In the genomic region with DNA sequence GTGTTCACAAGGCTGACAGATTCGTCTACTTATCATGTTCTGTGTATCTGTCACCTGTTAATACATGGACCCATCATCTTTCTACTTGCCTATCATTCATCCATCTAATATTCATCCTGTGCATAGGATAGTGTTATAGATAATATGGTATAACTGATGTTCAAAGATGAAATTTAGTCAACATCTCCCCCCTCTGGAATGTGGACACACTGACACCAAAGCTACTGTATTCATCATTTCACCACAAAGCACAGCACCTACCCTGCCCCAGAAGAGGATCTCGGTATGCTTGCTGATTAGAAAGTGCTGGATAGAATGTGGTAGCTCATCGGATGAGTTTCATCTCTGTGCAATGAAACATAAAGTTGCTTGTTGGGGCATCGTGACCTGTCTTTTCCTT, we compare ENCODE assay signal across 30 mouse cellular contexts.
DNase-seq lines count a peak whose midpoint lies in the region; ATAC-seq and TF ChIP-seq lines count a peak whose summit lies in the region.
"Had no signal": no experiment of that assay in that cellular context is flagged by ENCODE, and none has a peak within 500 bp of the region (broad histone marks: within the 10 kb centered on the region; RNA-seq: fewer than 3 reads in every experiment).

No protein-coding gene starts in this region.

- WGBS in hindbrain, postnatal 0 days = 60% methylated on average over 4 of the region's 4 CpGs
- 81% methylated on average over 4 of the region's 4 CpGs for WGBS in hindbrain, embryonic 14.5 days
- WGBS in midbrain, embryonic 11.5 days = 81% methylated on average over 4 of the region's 4 CpGs
- WGBS in midbrain, embryonic 13.5 days = 84% methylated on average over 4 of the region's 4 CpGs
- 79% methylated on average over 4 of the region's 4 CpGs for WGBS in stomach, postnatal 0 days

- no peak overlapping the region for H3K4me2 ChIP-seq in hindbrain, postnatal 0 days (ENCODE audit: low read depth, low read length)
- H3K4me2 ChIP-seq in hindbrain, embryonic 14.5 days (replicated peaks) = no peak overlapping the region
- no peak overlapping the region for H3K4me2 ChIP-seq in midbrain, embryonic 11.5 days
- H3K4me2 ChIP-seq in midbrain, embryonic 13.5 days (replicated peaks) = no peak overlapping the region
- no peak overlapping the region for H3K4me2 ChIP-seq in stomach, postnatal 0 days (replicated peaks; ENCODE audit: low read depth)
- H3K4me2 ChIP-seq: embryonic facial prominence, embryonic 15.5 days; forebrain, embryonic 15.5 days; heart, embryonic 12.5 days; intestine, embryonic 15.5 days; neural tube, embryonic 13.5 days; stomach, embryonic 15.5 days had no signal

- no peak overlapping the region for H3K9ac ChIP-seq in hindbrain, postnatal 0 days (replicated peaks; ENCODE audit: low read length)
- H3K9ac ChIP-seq in hindbrain, embryonic 14.5 days = no peak overlapping the region
- no peak overlapping the region for H3K9ac ChIP-seq in midbrain, embryonic 11.5 days (ENCODE audit: low read length)
- H3K9ac ChIP-seq in midbrain, embryonic 13.5 days (replicated peaks) = no peak overlapping the region
- no peak overlapping the region for H3K9ac ChIP-seq in stomach, postnatal 0 days (ENCODE audit: low read length)
- H3K9ac ChIP-seq: embryonic facial prominence, embryonic 15.5 days; forebrain, embryonic 15.5 days; heart, embryonic 12.5 days; intestine, embryonic 15.5 days; liver, embryonic 14.5 days; neural tube, embryonic 13.5 days; stomach, embryonic 15.5 days had no signal

- DNase-seq in hindbrain, postnatal 0 days (ENCODE audit: low spot score) = peak; percentile 20
- no peak for DNase-seq in hindbrain, embryonic 14.5 days (ENCODE audit: low spot score)
- DNase-seq in midbrain, embryonic 11.5 days (ENCODE audit: low spot score, missing footprints) = peak; percentile 31
- DNase-seq in brain, adult 2 months (ENCODE audit: low read depth, low spot score) = peak; percentile 12
- no peak for DNase-seq in stomach, postnatal 0 days (ENCODE audit: low spot score)
- no peak for DNase-seq in adrenal gland, adult 18-20 months (ENCODE audit: low spot score in 2 of 2)
- DNase-seq: adrenal gland, postnatal 10 days; B cell, adult 2 months; cerebellum, adult 11-12 months; cerebellum, adult 9-11 months; heart, adult 2 months; heart, postnatal 10 days; kidney, adult 8-10 months; kidney, postnatal 14 days; liver; lung, adult 2 months; lung, postnatal 10 days; retina, postnatal 1 day; right cerebral cortex, postnatal 14 days; thymus, postnatal 14 days had no signal

- no peak for ATAC-seq in hindbrain, postnatal 0 days
- no peak for ATAC-seq in hindbrain, embryonic 14.5 days (ENCODE audit: low FRiP score)
- no peak for ATAC-seq in midbrain, embryonic 11.5 days (ENCODE audit: low FRiP score)
- ATAC-seq in midbrain, embryonic 13.5 days = no peak
- no peak for ATAC-seq in stomach, postnatal 0 days (ENCODE audit: low FRiP score, low TSS enrichment)
- ATAC-seq: forebrain, embryonic 15.5 days; hindbrain, embryonic 16.5 days; intestine, embryonic 15.5 days had no signal

- H3K4me1 ChIP-seq in hindbrain, postnatal 0 days (ENCODE audit: insufficient read depth, low read length) = no peaks in the 10 kb centered on the region
- no peaks in the 10 kb centered on the region for H3K4me1 ChIP-seq in hindbrain, embryonic 14.5 days (replicated peaks; ENCODE audit: control insufficient read depth, insufficient read depth, low read length)
- no peaks in the 10 kb centered on the region for H3K4me1 ChIP-seq in midbrain, embryonic 11.5 days (ENCODE audit: control insufficient read depth, insufficient read depth, low read length)
- no peaks in the 10 kb centered on the region for H3K4me1 ChIP-seq in midbrain, embryonic 13.5 days (replicated peaks)
- no peaks in the 10 kb centered on the region for H3K4me1 ChIP-seq in stomach, postnatal 0 days (replicated peaks; ENCODE audit: control insufficient read depth, insufficient read depth)
- H3K4me1 ChIP-seq: embryonic facial prominence, embryonic 15.5 days; forebrain, embryonic 15.5 days; heart, embryonic 12.5 days; hindbrain, embryonic 10.5 days; intestine, embryonic 15.5 days; neural tube, embryonic 13.5 days; stomach, embryonic 15.5 days had no signal

- no peaks in the 10 kb centered on the region for H3K36me3 ChIP-seq in hindbrain, postnatal 0 days (ENCODE audit: insufficient read depth, low read length)
- H3K36me3 ChIP-seq in hindbrain, embryonic 14.5 days (replicated peaks; ENCODE audit: control insufficient read depth, insufficient read depth) = no peaks in the 10 kb centered on the region
- no peaks in the 10 kb centered on the region for H3K36me3 ChIP-seq in midbrain, embryonic 11.5 days (ENCODE audit: control insufficient read depth, insufficient read depth, low read length)
- H3K36me3 ChIP-seq in midbrain, embryonic 13.5 days = no peaks in the 10 kb centered on the region
- no peaks in the 10 kb centered on the region for H3K36me3 ChIP-seq in stomach, postnatal 0 days (ENCODE audit: control insufficient read depth, insufficient read depth, low read length)
- H3K36me3 ChIP-seq: embryonic facial prominence, embryonic 15.5 days; forebrain, embryonic 15.5 days; heart, embryonic 12.5 days; hindbrain, embryonic 10.5 days; intestine, embryonic 15.5 days; neural tube, embryonic 13.5 days; stomach, embryonic 15.5 days had no signal

- H3K9me3 ChIP-seq in hindbrain, postnatal 0 days (ENCODE audit: low read length) = no peaks in the 10 kb centered on the region
- H3K9me3 ChIP-seq in hindbrain, embryonic 14.5 days (ENCODE audit: control insufficient read depth, low read length) = no peaks in the 10 kb centered on the region
- peaks cover 3% of the 10 kb centered on the region; the same call in 1 of the 2 replicates for H3K9me3 ChIP-seq in midbrain, embryonic 11.5 days (ENCODE audit: control insufficient read depth, low read length)
- no peaks in the 10 kb centered on the region for H3K9me3 ChIP-seq in midbrain, embryonic 13.5 days
- no peaks in the 10 kb centered on the region for H3K9me3 ChIP-seq in stomach, postnatal 0 days (ENCODE audit: control insufficient read depth, low read length)
- H3K9me3 ChIP-seq: embryonic facial prominence, embryonic 15.5 days; forebrain, embryonic 15.5 days; intestine, embryonic 15.5 days; stomach, embryonic 15.5 days had no signal

- H3K27ac ChIP-seq in hindbrain, postnatal 0 days = no peak overlapping the region
- no peak overlapping the region for H3K27ac ChIP-seq in hindbrain, embryonic 14.5 days
- H3K27ac ChIP-seq in midbrain, embryonic 11.5 days (ENCODE audit: low read depth, low read length) = no peak overlapping the region
- H3K27ac ChIP-seq in midbrain, embryonic 13.5 days = no peak overlapping the region
- no peak overlapping the region for H3K27ac ChIP-seq in stomach, postnatal 0 days (replicated peaks)
- H3K27ac ChIP-seq: embryonic facial prominence, embryonic 15.5 days; forebrain, embryonic 15.5 days; heart, adult 2 months; hindbrain, embryonic 10.5 days; intestine, embryonic 15.5 days; liver, embryonic 14.5 days; neural tube, embryonic 13.5 days; stomach, embryonic 15.5 days had no signal

- no peaks in the 10 kb centered on the region for H3K27me3 ChIP-seq in hindbrain, postnatal 0 days (ENCODE audit: insufficient read depth, low read length)
- no peaks in the 10 kb centered on the region for H3K27me3 ChIP-seq in hindbrain, embryonic 14.5 days (ENCODE audit: control insufficient read depth, insufficient read depth, low read length)
- H3K27me3 ChIP-seq in midbrain, embryonic 11.5 days (ENCODE audit: control insufficient read depth, insufficient read depth, low read length) = no peaks in the 10 kb centered on the region
- H3K27me3 ChIP-seq in midbrain, embryonic 13.5 days = no peaks in the 10 kb centered on the region
- H3K27me3 ChIP-seq in stomach, postnatal 0 days (ENCODE audit: control insufficient read depth, insufficient read depth, low read length) = no peaks in the 10 kb centered on the region
- H3K27me3 ChIP-seq: embryonic facial prominence, embryonic 15.5 days; forebrain, embryonic 15.5 days; heart, embryonic 12.5 days; intestine, embryonic 15.5 days; neural tube, embryonic 13.5 days; stomach, embryonic 15.5 days had no signal

- no peak for TF ChIP-seq EP300 in stomach, postnatal 0 days (optimal IDR thresholded peaks at IDR 0.05)

- H3K4me3 ChIP-seq in hindbrain, postnatal 0 days (ENCODE audit: low read length) = no peak overlapping the region
- H3K4me3 ChIP-seq in hindbrain, embryonic 14.5 days (replicated peaks; ENCODE audit: low read length) = no peak overlapping the region
- H3K4me3 ChIP-seq in midbrain, embryonic 11.5 days (ENCODE audit: low read depth, low read length) = no peak overlapping the region
- no peak overlapping the region for H3K4me3 ChIP-seq in midbrain, embryonic 13.5 days (replicated peaks)
- H3K4me3 ChIP-seq in stomach, postnatal 0 days (ENCODE audit: low read depth, low read length) = no peak overlapping the region
- H3K4me3 ChIP-seq: embryonic facial prominence, embryonic 15.5 days; forebrain, embryonic 15.5 days; heart, adult 2 months; heart, embryonic 12.5 days; hindbrain, embryonic 10.5 days; intestine, embryonic 15.5 days; neural tube, embryonic 13.5 days; stomach, embryonic 15.5 days had no signal

- TF ChIP-seq CTCF in hindbrain, postnatal 0 days (IDR thresholded peaks at IDR 0.05; ENCODE audit: low read depth) = peak; percentile 52
- TF ChIP-seq CTCF in stomach, postnatal 0 days (IDR thresholded peaks at IDR 0.05; ENCODE audit: low read depth) = peak; percentile 15; the same call in 1 of the 2 replicates

Comparison
In these comparisons a context has a peak if more than half of its experiments do, and no peak if none do; other contexts are left out.
1. DNase-seq: peak in hindbrain, postnatal 0 days (single experiment), midbrain, embryonic 11.5 days (single experiment) and brain, adult 2 months (single experiment); none in hindbrain, embryonic 14.5 days (single experiment), stomach, postnatal 0 days (single experiment) and adrenal gland, adult 18-20 months (0 of 2).